Mouse (Mus musculus) myocyte (in vitro differentiated cells): ENCODE data around the gene Asb18.

Experiments
- CEBPB ChIP-seq: IDR thresholded peaks from 2 replicates; pipeline ENCODE4 v1.6.1; 2011; ENCODE audit warnings: mild to moderate bottlenecking, moderate library complexity; ENCODE audit not compliant: poor library complexity, insufficient read depth, severe bottlenecking
- MYOD1 ChIP-seq, 3 experiments: IDR thresholded peaks; one replicate each; pipeline ENCODE4 v1.6.1; 2011; ENCODE audit warnings: control low read depth in 2 of 3, low read depth in 2 of 3, mild to moderate bottlenecking in 2 of 3, moderate library complexity in 1 of 3; ENCODE audit not compliant: insufficient read length in 2 of 3, control insufficient read depth in 1 of 3
- POLR2A ChIP-seq: IDR thresholded peaks from one replicate; pipeline ENCODE4 v1.6.1; 2011; ENCODE audit warnings: low read depth, mild to moderate bottlenecking, control low read depth, moderate library complexity; ENCODE audit not compliant: insufficient read length
- POLR2AphosphoS2 ChIP-seq: IDR thresholded peaks from one replicate; pipeline ENCODE4 v1.6.1; 2011; ENCODE audit warnings: low read depth, control low read depth; ENCODE audit not compliant: insufficient read length
- SRF ChIP-seq: IDR thresholded peaks from one replicate; pipeline ENCODE4 v1.6.1; 2011; ENCODE audit warnings: low read depth; ENCODE audit not compliant: control insufficient read depth, insufficient read length
- USF1 ChIP-seq: IDR thresholded peaks from one replicate; pipeline ENCODE4 v1.6.1; 2011; ENCODE audit warnings: low read depth, mild to moderate bottlenecking, control low read depth, moderate library complexity

DNA sequence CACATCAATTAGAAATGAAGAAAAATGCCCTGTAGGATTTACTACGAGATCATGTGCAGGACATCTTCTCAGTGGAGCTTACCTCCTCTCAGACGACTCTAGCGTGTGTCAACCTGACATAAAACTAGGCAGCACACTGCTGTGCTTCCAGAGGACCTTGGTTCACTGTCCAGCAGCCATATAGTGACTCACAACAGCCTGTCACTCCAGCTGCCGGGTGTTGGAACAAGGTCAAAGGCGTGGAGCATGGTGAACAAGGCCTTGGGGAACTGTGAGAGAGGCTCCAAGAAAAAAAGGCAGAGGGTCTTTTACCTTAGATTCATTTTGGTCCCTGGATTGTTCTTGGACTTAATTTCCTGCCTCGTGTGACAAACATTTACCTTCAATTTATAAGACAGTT lies 3.6 kb upstream of the Asb18 start:
- no peak for TF ChIP-seq MYOD1 (IDR thresholded peaks at IDR 0.05; ENCODE audit: control insufficient read depth in 1 of 3, insufficient read length in 2 of 3, low read depth in 2 of 3)
- no peak for TF ChIP-seq POLR2A
- no peak for TF ChIP-seq SRF
- TF ChIP-seq USF1: no peak
- TF ChIP-seq POLR2AphosphoS2: no peak
- TF ChIP-seq CEBPB: no peak
